Mouse (Mus musculus): Measurements from ENCODE around the gene D1Ertd622e. TPM values are rescaled to one million over a fixed set of nuclear protein-coding genes. Genes with fewer than 3 reads are reported as not detected.

Gene D1Ertd622e
- polyA plus RNA-seq, 1 experiment from 2014 or later: 63.0 TPM

GRCm38 (mm10) chr1:97577062-97578024, 84.5 kb downstream of the D1Ertd622e start:
- Histone ChIP-seq H3K36me3 (no peaks in the 10 kb centered on the region), H3K4me2 (no peak overlapping the region), H3K4me1 (no peaks in the 10 kb centered on the region), H3K27ac (replicated peaks) (no peak overlapping the region), H3K27me3 (replicated peaks) (no peaks in the 10 kb centered on the region), H3K9ac (replicated peaks) (no peak overlapping the region), H3K4me3 (replicated peaks) (no peak overlapping the region), H3K9me3 (replicated peaks) (no peaks in the 10 kb centered on the region)
- ATAC-seq (ENCODE audit: low FRiP score): no peak
- WGBS: 91% methylated on average over 2 of the region's 2 CpGs

GRCm38 (mm10) chr1:97576576-97576975, 85.3 kb downstream of the D1Ertd622e start:
- no peaks in the 10 kb centered on the region for H3K27me3 ChIP-seq (replicated peaks)
- ATAC-seq (ENCODE audit: low FRiP score): no peak
- no peaks in the 10 kb centered on the region for H3K9me3 ChIP-seq (replicated peaks)
- no peak overlapping the region for H3K4me2 ChIP-seq
- H3K4me3 ChIP-seq (replicated peaks): no peak overlapping the region
- WGBS: 96% methylated on average over 3 of the region's 3 CpGs
- H3K9ac ChIP-seq (replicated peaks): no peak overlapping the region
- no peak overlapping the region for H3K27ac ChIP-seq (replicated peaks)
- no peaks in the 10 kb centered on the region for H3K4me1 ChIP-seq
- H3K36me3 ChIP-seq: no peaks in the 10 kb centered on the region

- H3K36me3 ChIP-seq: no peaks in the 10 kb centered on the region
- H3K9ac ChIP-seq (replicated peaks): no peak overlapping the region
- H3K27me3 ChIP-seq (replicated peaks): no peaks in the 10 kb centered on the region
- 84% methylated on average over 9 of the region's 9 CpGs for WGBS
- H3K4me1 ChIP-seq: no peaks in the 10 kb centered on the region
- H3K4me2 ChIP-seq: no peak overlapping the region
- H3K9me3 ChIP-seq (replicated peaks): no peaks in the 10 kb centered on the region
- no peak overlapping the region for H3K4me3 ChIP-seq (replicated peaks)
- no peak for ATAC-seq (ENCODE audit: low FRiP score)
- no peak overlapping the region for H3K27ac ChIP-seq (replicated peaks)
Observed at GRCm38 (mm10) chr1:97570814-97571213, 91.1 kb downstream of the D1Ertd622e start.

- no peak for ATAC-seq (ENCODE audit: low FRiP score)
- Histone ChIP-seq H3K27me3 (replicated peaks) (no peaks in the 10 kb centered on the region), H3K9ac (replicated peaks) (no peak overlapping the region), H3K27ac (replicated peaks) (no peak overlapping the region), H3K4me3 (replicated peaks) (no peak overlapping the region), H3K36me3 (no peaks in the 10 kb centered on the region), H3K9me3 (replicated peaks) (no peaks in the 10 kb centered on the region), H3K4me1 (no peaks in the 10 kb centered on the region), H3K4me2 (no peak overlapping the region)
- 96% methylated on average over 4 of the region's 4 CpGs for WGBS
Observed at GRCm38 (mm10) chr1:97567956-97568355, 93.9 kb downstream of the D1Ertd622e start.

- H3K9me3 ChIP-seq (replicated peaks): no peaks in the 10 kb centered on the region
- WGBS: 88% methylated on average over 1 of the region's 1 CpGs
- H3K4me2 ChIP-seq: no peak overlapping the region
- H3K4me3 ChIP-seq (replicated peaks): no peak overlapping the region
- no peaks in the 10 kb centered on the region for H3K4me1 ChIP-seq
- no peak overlapping the region for H3K27ac ChIP-seq (replicated peaks)
- no peaks in the 10 kb centered on the region for H3K36me3 ChIP-seq
- no peak for ATAC-seq (ENCODE audit: low FRiP score)
- H3K9ac ChIP-seq (replicated peaks): no peak overlapping the region
- no peaks in the 10 kb centered on the region for H3K27me3 ChIP-seq (replicated peaks)
Observed at GRCm38 (mm10) chr1:97564641-97565040, 97.2 kb downstream of the D1Ertd622e start.

GRCm38 (mm10) chr1:97562867-97563266, 99.0 kb downstream of the D1Ertd622e start:
- Histone ChIP-seq H3K27ac (replicated peaks) (no peak overlapping the region), H3K9ac (replicated peaks) (no peak overlapping the region), H3K36me3 (no peaks in the 10 kb centered on the region), H3K4me2 (no peak overlapping the region), H3K27me3 (replicated peaks) (no peaks in the 10 kb centered on the region), H3K9me3 (replicated peaks) (no peaks in the 10 kb centered on the region), H3K4me3 (replicated peaks) (no peak overlapping the region), H3K4me1 (no peaks in the 10 kb centered on the region)
- no peak for ATAC-seq (ENCODE audit: low FRiP score)
- 90% methylated on average over 3 of the region's 3 CpGs for WGBS

Other genes starting within 250 kb of the D1Ertd622e start
- gene Gin1, start 108.1 kb upstream of the D1Ertd622e start, polyA plus RNA-seq (2015; fragmentation: Nextera tagmentation; extraction: Ambion mirVana): 15.7 and 16.8 TPM in 2 replicates
- 46.2 and 51.2 TPM in 2 replicates for gene Ppip5k2, start 108.3 kb upstream of the D1Ertd622e start, polyA plus RNA-seq (2015; fragmentation: Nextera tagmentation; extraction: Ambion mirVana)

All from neural tube, embryonic 15.5 days (tissue).